Mouse (Mus musculus): ENCODE measurements around the gene Ifitm3. TPM values are rescaled to one million over a fixed set of nuclear protein-coding genes. Genes with fewer than 3 reads are reported as not detected.

Gene Ifitm3
- 53.9 and 67.3 TPM in 2 replicates for total RNA-seq (2014; fragmentation: Nextera tagmentation)
- 54.1 and 55.3 TPM in 2 replicates for total RNA-seq (2017)

- no peak for ATAC-seq (replicated peaks; ENCODE audit: low FRiP score, low TSS enrichment, poor library complexity, severe bottlenecking)
Measured at GRCm38 (mm10) chr7:141010593-141010992, at the start of gene Ifitm3. TSS of gene Ifitm3 (minus strand) at chr7:141010770.

GRCm38 (mm10) chr7:141059929-141060328 is 49.4 kb upstream of the Ifitm3 start:
- ATAC-seq (replicated peaks; ENCODE audit: low FRiP score, low TSS enrichment, poor library complexity, severe bottlenecking): 0 out of 2 replicates have a peak, but pooled peaks have one; percentile 29

GRCm38 (mm10) chr7:141058601-141059341 is 48.2 kb upstream of the Ifitm3 start:
- ATAC-seq (replicated peaks; ENCODE audit: low FRiP score, low TSS enrichment, poor library complexity, severe bottlenecking): no peak

- no peak for ATAC-seq (replicated peaks; ENCODE audit: low FRiP score, low TSS enrichment, poor library complexity, severe bottlenecking)
Measured at GRCm38 (mm10) chr7:141057541-141057940, 47.0 kb upstream of the Ifitm3 start.

DNA sequence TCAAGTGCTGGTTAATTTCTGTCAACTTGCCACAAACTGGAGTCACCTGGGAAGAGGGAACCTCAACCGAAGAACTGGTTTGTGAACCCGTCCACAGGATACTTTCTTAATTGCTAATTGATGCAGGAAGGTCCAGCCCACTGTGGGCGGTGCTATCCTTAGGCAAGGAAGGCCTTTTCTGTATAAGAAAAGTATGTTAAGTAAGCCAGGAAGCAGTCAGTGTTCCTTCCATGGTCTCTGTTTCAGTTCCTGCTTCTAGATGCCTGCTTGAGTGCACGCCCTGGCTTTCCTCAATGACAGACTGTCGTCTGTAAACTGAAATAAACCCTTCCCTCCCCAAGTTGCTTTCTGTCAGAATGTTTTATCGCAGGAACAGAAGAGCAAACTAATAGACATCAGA is 46.4 kb upstream of the Ifitm3 start:
- no peak for ATAC-seq (replicated peaks; ENCODE audit: low FRiP score, low TSS enrichment, poor library complexity, severe bottlenecking)

GRCm38 (mm10) chr7:141055785-141056184 is 45.2 kb upstream of the Ifitm3 start:
- no peak for ATAC-seq (replicated peaks; ENCODE audit: low FRiP score, low TSS enrichment, poor library complexity, severe bottlenecking)

DNA sequence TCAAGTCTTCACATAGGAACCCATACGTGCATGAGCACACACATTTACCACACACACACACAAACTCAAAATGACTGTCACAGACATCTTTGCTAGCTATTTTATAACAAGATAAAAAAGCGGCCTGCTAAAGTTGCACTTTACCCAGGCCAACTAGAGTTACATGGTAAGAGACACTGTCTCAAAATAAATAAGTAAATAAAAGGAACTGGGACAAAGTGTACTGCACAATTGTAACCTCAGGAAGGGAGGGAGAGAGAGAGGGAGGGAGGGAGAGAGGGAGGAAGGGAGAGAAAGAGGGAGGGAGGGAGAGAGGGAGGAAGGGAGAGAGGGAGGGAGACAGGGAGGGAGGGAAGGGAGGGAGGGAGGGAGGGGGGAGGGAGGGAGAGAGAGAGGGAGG is 41.9 kb upstream of the Ifitm3 start:
- ATAC-seq (replicated peaks; ENCODE audit: low FRiP score, low TSS enrichment, poor library complexity, severe bottlenecking): no peak

DNA sequence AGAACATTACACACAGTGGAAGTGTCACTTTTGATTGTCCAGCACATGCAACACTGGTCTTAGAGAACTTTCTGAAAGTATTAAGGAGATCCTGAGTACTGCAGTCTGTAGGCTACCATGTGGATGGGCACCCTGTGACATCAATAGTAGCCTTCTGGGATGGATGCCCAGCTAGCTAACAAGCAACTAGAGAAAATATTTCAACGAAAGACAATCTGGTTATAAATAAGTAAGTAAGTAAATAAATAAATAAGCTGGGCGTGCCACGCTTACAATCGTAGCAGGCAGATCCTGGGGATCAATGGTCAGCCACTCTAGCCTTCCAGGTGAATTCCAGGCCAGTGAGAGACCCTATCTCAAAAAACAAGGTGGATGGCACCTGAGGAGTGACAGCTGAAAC is 41.4 kb upstream of the Ifitm3 start:
- ATAC-seq (replicated peaks; ENCODE audit: low FRiP score, low TSS enrichment, poor library complexity, severe bottlenecking): no peak

- ATAC-seq (replicated peaks; ENCODE audit: low FRiP score, low TSS enrichment, poor library complexity, severe bottlenecking): no peak
Measured at GRCm38 (mm10) chr7:141051060-141051685, 40.6 kb upstream of the Ifitm3 start.

DNA sequence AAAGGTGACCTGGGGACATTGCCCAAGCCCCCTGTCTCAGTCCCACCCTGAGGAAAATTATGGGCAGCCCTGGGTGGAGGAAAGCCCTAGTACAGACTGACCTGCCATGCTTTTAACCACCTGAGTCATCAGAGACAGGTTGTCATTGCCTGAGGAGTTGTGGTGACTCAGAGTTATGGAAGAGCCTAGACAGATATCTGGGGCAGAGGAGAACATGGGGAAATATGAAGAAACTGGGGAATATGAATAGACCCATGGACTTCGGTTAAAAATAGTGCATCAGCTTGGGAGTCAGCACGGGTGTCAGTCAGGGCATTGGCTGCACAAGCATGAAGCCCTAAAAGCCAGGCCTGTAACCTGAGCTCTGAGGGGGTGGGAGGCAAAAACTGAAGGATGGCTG is 38.8 kb upstream of the Ifitm3 start:
- no peak for ATAC-seq (replicated peaks; ENCODE audit: low FRiP score, low TSS enrichment, poor library complexity, severe bottlenecking)

- peak; percentile 51 for ATAC-seq (replicated peaks; ENCODE audit: low FRiP score, low TSS enrichment, poor library complexity, severe bottlenecking)
Measured at GRCm38 (mm10) chr7:141048226-141049218, 38.0 kb upstream of the Ifitm3 start.

- no peak for ATAC-seq (replicated peaks; ENCODE audit: low FRiP score, low TSS enrichment, poor library complexity, severe bottlenecking)
Measured at GRCm38 (mm10) chr7:141047581-141048225, 37.1 kb upstream of the Ifitm3 start.

GRCm38 (mm10) chr7:141046931-141047580 is 36.5 kb upstream of the Ifitm3 start:
- peak; percentile 88 for ATAC-seq (replicated peaks; ENCODE audit: low FRiP score, low TSS enrichment, poor library complexity, severe bottlenecking)

DNA sequence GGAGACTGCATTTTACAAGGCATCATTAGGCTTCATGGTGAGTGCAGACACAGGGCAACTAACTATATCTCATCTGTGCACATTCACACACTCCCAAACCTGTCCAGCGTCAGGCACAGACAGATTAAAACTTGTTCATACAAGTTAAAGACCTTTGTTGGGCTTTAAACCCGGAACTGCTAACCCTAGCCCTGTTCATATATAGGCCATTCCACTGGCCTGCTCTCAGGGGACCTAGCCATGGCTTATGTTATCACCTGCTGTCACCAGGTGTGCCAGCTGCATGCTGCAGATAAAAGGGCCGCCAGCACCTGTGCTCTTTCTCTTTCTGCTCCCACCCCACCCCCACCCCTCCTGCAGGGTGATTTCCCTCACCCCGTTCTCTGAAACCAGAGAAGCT is 32.0 kb upstream of the Ifitm3 start:
- peak; percentile 63 for ATAC-seq (replicated peaks; ENCODE audit: low FRiP score, low TSS enrichment, poor library complexity, severe bottlenecking)

GRCm38 (mm10) chr7:141041661-141042060 is 31.1 kb upstream of the Ifitm3 start:
- ATAC-seq (replicated peaks; ENCODE audit: low FRiP score, low TSS enrichment, poor library complexity, severe bottlenecking): 0 out of 2 replicates have a peak, but pooled peaks have one; percentile 17

- no peak for ATAC-seq (replicated peaks; ENCODE audit: low FRiP score, low TSS enrichment, poor library complexity, severe bottlenecking)
Measured at GRCm38 (mm10) chr7:141040867-141041606, 30.5 kb upstream of the Ifitm3 start.

DNA sequence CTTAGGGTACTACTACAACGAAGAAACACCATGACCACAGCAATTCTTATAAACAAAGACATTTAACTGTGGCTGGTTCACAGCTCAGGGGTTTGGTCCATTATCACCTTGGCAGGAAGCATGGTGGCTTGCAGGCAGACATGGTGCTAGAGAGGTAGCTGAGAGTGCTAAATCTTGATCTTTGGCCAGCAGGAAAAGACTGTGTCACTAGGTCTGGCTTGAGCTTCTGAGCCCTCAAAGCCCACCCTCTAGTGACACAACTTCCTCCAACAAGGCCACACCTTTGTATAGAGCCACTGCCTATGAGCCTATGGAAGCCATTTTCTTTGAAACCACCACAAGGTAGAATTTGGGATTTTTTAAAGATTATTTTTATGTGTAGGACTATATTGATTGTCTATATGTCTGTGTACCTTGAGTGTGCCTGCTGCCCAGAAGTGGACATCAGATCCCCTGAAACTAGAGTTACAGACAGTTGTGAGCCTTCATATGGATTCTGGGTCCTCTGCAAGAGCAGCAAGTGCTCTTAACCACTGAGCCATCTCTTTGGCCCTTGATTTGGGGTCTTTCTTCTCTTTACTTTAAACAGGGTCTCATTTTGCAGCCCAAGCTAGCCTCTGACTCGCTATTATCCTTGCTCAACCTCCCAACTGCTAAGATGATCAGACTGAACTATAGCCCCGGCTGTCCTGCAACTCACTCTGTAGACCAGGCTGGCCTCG is 29.0 kb upstream of the Ifitm3 start:
- ATAC-seq (replicated peaks; ENCODE audit: low FRiP score, low TSS enrichment, poor library complexity, severe bottlenecking): no peak
